Mouse (Mus musculus) left cerebral cortex, postnatal 14 days (tissue): ENCODE measurements around the gene Pi4ka. TPM values are rescaled to one million over a fixed set of nuclear protein-coding genes. Genes with fewer than 3 reads are reported as not detected.
A peak's percentile ranks its signal among the peaks of the same experiment; 100 is the strongest.
"Not testable (repeated sequence)": the region's sequence is repeated elsewhere in the genome, so short reads cannot be mapped to it uniquely, and the experiment has no call there.

ENCODE experiments used
- DNase-seq, 2 experiments: peaks; one replicate each; pipeline ENCODE4 v3.0.0; 2021 to 2022; ENCODE audit warnings: low spot score in 2 of 2, mixed read lengths in 1 of 2
- intact Hi-C: fragments of 180-260 bp; cut with DNase I; formaldehyde crosslinking; loops from one replicate; pipeline ENCODE4 v1.15.1; 2025
- total RNA-seq, 2 experiments: library from RNA; stranded (reverse); gene quantifications; 2 replicates each; pipeline ENCODE4 v1.2.3; 2021

The Pi4ka gene
- total RNA-seq, 2 experiments from 2014 or later, result 258 to 275 TPM

DNA sequence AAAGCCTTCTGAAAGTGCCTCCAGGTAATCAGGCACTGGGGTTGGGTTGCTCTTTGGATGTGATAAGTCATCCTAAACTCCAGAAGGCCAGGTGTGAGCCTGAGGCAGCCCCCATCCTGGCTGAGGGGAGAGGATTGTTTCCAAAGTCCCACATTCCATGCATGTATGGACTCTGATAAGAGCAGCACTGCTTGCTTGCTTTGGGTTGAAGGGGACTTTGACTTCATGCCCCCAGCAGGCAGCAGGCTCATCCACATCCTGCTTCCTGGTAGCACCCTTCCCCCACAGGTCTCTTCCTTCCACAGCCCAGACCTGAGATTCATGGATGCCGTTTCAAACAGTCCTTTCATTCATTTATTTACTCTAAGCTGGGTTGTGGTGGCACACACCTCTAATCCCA, 162.4 kb downstream of the Pi4ka start:
- no peak for DNase-seq
- intact Hi-C loops, result no loop called here

DNA sequence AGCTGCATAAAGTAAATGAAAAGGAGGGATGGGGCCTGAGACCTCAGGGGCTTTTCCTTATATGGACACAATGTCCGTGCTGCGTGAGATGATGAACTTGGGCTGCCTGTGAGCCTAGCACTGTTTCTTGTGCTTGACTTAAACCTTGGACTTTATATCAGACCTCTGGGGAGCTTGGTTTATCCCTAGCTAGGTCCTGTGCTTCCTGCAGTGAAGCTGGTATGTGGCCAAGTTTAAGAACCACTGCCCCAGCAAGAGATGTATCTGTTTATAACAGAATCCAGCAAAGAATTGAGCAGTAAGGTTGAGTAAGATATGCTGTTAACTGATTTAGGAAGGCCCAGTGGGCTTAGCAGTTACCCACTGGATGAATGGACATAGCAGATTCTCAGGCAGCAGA, 166.7 kb downstream of the Pi4ka start:
- intact Hi-C loops, result no loop called here
- DNase-seq, result no peak

DNA sequence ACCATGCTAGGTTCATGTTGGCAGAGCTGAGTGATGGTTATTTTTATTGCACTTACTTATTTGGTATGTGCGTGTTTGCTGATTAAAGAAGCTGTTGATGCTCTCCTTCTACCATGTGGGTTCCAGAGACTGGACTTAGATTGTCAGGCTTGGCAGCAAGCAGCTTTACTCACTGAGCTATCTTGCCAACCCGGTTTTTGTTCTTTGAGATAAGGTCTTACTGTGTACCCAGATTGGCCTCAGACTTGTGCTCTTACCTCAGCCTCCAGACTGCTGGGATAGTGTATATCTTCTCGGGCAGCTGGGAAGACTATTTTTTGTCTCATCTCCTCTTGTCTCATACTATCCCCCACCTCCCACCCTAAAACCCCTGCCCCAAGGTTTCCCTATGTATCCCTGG, 168.5 kb downstream of the Pi4ka start:
- intact Hi-C loops, result no loop called here
- DNase-seq, result no peak

- DNase-seq, result peak; percentile 40 to 73
- intact Hi-C loops, result loop anchor here (2.0 kb wide), 1 partner anchor 26 kb away; the partner anchor contains the start of gene Rimbp3
Observed at GRCm38 (mm10) chr16:17234916-17235665, 171.0 kb downstream of the Pi4ka start.

DNA sequence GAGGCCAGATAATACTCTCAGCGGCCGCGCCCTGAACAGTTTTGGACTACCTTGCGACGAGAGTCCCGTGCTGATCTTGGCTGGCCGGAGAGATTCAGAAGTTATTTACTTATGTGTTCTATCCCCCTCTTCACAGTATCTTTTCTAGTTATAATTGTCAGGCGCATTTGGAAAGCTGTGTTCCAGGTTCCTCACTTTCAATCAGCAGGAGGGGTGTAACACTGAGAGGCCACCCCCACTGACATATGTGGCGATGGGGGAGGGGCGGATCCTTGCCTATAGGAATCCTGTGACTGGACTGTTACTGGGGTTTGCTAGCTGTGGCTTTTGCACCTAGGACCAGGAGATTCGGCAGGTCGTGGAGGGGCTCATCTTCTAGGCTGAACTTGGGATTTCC, 171.6 kb downstream of the Pi4ka start:
- intact Hi-C loops, result loop anchor here (2.0 kb wide), 1 partner anchor 26 kb away; the partner anchor contains the start of gene Rimbp3
- peak; percentile 54 to 56 for DNase-seq

GRCm38 (mm10) chr16:17233702-17234498, 172.2 kb downstream of the Pi4ka start:
- intact Hi-C loops, result loop anchor here (2.0 kb wide), 1 partner anchor 25 kb away; the partner anchor contains the start of gene Rimbp3
- peak; percentile 33 to 45 for DNase-seq

DNA sequence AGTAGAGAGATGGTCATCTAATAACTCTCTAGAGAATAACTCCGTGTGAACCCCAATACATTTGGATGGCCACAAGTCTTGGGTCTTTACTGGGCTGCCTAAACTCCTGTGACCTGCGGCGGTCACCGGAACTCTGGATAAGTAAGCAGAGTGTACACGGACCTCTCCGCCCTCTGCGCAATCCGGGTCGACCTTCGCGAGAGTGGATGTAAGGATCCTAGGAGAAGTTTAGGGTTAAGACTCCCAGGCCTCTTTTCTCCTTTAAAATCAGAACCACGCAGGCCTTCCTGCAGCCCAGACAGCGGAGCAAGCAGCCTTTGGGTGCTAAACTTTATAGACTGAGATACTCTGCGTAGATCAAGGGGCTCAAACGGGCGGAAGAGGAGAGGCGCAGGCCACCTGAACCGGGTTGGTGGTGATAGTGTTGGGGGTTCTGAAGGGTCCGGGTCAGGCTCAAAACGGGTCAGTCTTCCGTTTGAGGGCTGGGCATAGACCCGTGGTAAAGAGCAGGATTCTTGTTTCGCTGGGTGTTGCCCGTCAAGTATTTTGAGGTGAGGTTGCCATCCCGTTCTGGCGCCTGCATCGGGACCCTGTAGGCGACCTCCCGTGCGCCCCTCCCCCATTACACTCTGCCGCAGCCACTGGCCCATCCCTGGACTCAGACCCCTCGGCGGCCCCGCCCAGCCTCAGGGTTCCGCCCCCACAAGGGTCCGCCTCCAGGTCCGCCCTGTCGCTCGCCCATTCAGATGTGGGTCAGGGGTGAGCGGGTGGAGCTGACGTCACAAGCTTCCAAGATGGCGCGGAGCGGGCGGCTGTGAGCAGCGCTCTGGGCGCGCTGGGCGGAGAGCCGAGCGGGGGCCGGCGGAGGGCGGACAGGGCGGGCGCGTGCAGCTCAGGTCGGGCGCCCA, 173.1 kb downstream of the Pi4ka start, which contains the start of gene Hic2:
Gene Hic2, plus strand, starts transcription at position 779 of the 908 bp plus-strand sequence.
- peak; percentile 86 to 87 for DNase-seq
- intact Hi-C loops, result no loop called here

GRCm38 (mm10) chr16:17231523-17231922, 174.6 kb downstream of the Pi4ka start:
- DNase-seq, intact Hi-C loops: not testable (repeated sequence)

Other genes with a start within 250 kb of the Pi4ka start
- 100 to 1,000 TPM; 143 to 144 TPM for gene Ube2l3, start 203.7 kb downstream of the Pi4ka start, total RNA-seq
- gene Rimbp3, start 197.7 kb downstream of the Pi4ka start, total RNA-seq, result 1 to 10 TPM; 1.5 to 1.8 TPM
- gene Hic2, start 172.7 kb downstream of the Pi4ka start, total RNA-seq, result 1 to 10 TPM; 4.8 to 5.0 TPM
- 100 to 1,000 TPM; 118 to 134 TPM for gene Tmem191c, start 130.2 kb downstream of the Pi4ka start, total RNA-seq
- 1 to 10 TPM; 1.8 TPM for gene Serpind1, start 74.9 kb downstream of the Pi4ka start, total RNA-seq
- 10 to 100 TPM; 26.7 to 29.3 TPM for gene Snap29, start 328 bp downstream of the Pi4ka start, total RNA-seq
- 10 to 100 TPM; 27.0 to 34.0 TPM for gene Crkl, start 45.7 kb upstream of the Pi4ka start, total RNA-seq
- 10 to 100 TPM; 40.8 to 48.3 TPM for gene Aifm3, start 83.3 kb upstream of the Pi4ka start, total RNA-seq
- 100 to 1,000 TPM; 163 to 176 TPM for gene Lztr1, start 102.4 kb upstream of the Pi4ka start, total RNA-seq
- 10 to 100 TPM; 36.9 to 42.7 TPM for gene Thap7, start 124.8 kb upstream of the Pi4ka start, total RNA-seq
- gene Lrrc74b, start 154.9 kb upstream of the Pi4ka start, total RNA-seq, result under 1 TPM; 0.29 to 0.42 TPM
- under 1 TPM; 0.13 to 0.19 TPM for gene P2rx6, start 155.6 kb upstream of the Pi4ka start, total RNA-seq
- gene Slc7a4, start 176.9 kb upstream of the Pi4ka start, total RNA-seq, result 10 to 100 TPM; 71.7 to 76.3 TPM
- 10 to 100 TPM; 51.9 to 58.8 TPM for gene Smpd4, start 213.0 kb upstream of the Pi4ka start, total RNA-seq
- 10 to 100 TPM; 27.5 to 33.9 TPM for gene Ccdc74a, start 240.2 kb upstream of the Pi4ka start, total RNA-seq